Mouse (Mus musculus): ENCODE data around the gene Camp. TPM values are rescaled to one million over a fixed set of nuclear protein-coding genes. Genes with fewer than 3 reads are reported as not detected.

Camp gene
- polyA plus RNA-seq, 1 experiment from 2014 or later, result 0.84 TPM

DNA sequence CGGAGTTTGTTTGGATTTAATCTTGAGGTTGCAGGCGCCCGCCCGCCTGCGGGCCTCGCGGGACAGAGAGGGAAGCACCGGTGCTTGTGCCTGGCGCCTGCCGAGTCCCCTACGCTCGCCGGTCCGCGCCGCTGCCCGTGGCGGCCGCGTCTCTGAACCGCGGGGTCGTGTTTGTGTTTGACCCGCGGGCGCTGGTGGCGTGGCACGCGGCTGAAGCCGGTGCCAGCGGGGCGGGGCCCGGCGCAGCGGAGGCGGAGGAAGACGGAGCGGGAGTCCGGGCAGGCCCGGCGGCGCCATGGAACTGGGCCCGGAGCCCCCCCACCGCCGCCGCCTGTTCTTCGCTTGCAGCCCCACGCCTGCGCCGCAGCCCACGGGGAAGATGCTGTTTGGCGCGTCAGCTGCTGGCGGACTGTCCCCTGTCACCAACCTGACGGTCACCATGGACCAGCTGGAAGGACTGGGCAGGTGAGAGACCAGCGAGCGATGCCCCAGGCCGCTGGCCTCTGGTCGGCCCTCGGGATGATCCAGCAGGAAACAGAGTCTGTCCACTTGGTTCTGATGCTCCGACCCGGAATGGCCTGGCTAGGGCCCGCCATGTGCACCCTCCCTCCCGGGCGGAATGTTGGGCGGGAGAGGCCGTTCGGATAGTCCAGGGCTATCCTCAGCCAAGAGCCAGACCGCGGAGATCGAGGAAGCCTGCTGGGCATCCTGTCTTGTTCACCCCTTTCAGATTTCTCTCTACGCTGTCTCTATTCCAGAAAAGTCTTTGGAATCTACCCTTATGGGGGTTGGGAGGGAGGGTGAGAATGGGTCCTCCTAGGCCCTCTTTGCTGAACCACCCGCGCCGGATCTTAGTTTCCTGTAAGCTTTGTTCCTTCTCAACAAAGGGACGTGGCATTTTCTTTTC is 26.5 kb upstream of the Camp start:
- WGBS, result under 1% methylated on average over 66 of the region's 76 CpGs
- peaks cover 24% of the 10 kb centered on the region for H3K36me3 ChIP-seq
- H3K4me3 ChIP-seq, result peak overlapping the region; percentile 93
- H3K27me3 ChIP-seq, result no peaks in the 10 kb centered on the region
- ATAC-seq (ENCODE audit: low FRiP score), result peak; percentile 72
- peak overlapping the region; percentile 93 for H3K9ac ChIP-seq
- peaks cover 19% of the 10 kb centered on the region for H3K4me1 ChIP-seq (replicated peaks)
- H3K27ac ChIP-seq, result peak overlapping the region; percentile 83
- no peaks in the 10 kb centered on the region for H3K9me3 ChIP-seq
- peak overlapping the region; percentile 89 for H3K4me2 ChIP-seq

DNA sequence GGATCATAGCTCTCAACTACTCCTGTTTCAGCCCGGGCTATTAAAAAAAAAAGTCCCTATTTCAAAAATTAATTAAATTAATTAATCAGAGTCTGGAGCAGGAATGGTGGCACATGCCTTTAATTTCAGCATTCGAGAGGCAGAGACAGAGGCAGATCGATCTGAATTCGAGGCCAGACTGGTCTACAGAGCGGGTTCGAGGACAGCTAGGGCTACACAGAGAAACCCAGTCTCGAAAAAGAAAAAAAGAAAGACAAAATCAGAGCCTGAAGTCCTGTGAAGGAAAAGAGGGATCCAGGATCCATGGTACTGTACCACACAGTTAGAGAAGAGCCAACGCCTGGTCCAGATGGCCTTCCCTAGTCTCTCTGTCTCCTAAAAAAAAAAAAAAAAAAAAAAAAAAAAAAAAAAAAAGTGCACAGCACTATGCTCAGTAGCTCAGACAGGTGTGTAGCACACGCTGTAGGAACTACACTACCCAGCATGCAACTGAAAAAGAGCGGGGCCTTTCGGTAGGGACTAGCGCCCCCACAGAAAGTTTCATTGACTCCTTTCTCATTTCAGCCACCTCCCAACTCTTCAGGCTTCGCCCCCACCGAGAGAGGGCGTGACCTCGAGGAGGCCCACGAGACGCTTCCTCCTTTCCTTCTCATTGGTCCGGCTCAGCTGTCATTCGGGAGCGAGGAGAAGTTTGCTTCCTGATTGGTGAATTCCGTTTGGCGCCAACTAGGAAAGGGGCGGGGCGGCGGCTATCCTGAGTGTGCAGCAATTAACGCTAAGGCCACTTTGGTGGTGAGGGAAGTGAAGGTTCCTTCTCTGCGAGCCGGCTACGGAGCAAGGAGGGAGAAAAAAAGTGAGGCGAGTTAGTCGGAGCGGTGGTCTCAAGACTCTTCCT is 25.6 kb upstream of the Camp start, which contains the start of gene Cdc25a:
Gene Cdc25a (plus strand): TSS at position 783 of the 895 bp plus-strand sequence.
- peak; percentile 94 for ATAC-seq (ENCODE audit: low FRiP score)
- Histone ChIP-seq H3K36me3 (peaks cover 15% of the 10 kb centered on the region), H3K9me3 (no peaks in the 10 kb centered on the region), H3K4me2 (peak within 1 kb of the TSS; percentile 89), H3K4me3 (peak within 1 kb of the TSS; percentile 93), H3K27me3 (no peaks in the 10 kb centered on the region), H3K9ac (peak within 1 kb of the TSS; percentile 93), H3K27ac (peak within 1 kb of the TSS; percentile 83), H3K4me1 (replicated peaks) (peaks cover 19% of the 10 kb centered on the region)
- 7% methylated on average over 33 of the region's 33 CpGs for WGBS

DNA sequence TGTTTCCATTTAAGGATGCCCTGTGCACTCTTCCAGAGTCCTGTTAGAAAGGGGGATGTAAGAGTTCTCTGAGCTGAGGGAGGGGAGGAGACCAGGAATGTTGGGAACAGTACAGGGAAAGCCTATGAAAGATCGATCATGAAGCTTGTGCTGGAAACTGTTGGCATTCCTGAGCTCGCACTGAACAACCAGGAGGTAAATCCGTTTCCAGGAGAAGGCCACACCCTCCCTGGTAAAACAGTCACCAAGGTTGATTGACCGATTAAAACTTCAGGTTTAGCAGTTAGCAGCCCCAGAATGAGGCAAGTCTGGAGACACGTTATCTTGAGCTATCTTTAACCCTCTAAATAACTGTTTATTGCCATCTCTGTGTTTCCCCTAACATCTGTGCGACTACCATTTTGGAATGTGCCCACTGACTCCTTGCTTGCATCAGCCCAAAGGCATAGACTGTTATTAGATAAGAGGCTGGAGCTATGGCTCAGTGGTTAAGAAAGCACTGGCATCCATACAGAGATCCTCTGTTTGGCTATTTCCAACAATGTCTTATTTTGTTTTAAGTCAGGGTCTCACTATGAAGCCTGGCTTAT is 21.7 kb upstream of the Camp start:
- Histone ChIP-seq H3K4me3 (no peak overlapping the region), H3K9me3 (no peaks in the 10 kb centered on the region), H3K9ac (no peak overlapping the region), H3K4me2 (no peak overlapping the region), H3K27ac (no peak overlapping the region), H3K4me1 (replicated peaks) (peaks cover 1% of the 10 kb centered on the region; the same call in 1 of the 2 replicates), H3K27me3 (no peaks in the 10 kb centered on the region), H3K36me3 (no peaks in the 10 kb centered on the region)
- 42% methylated on average over 6 of the region's 6 CpGs for WGBS
- ATAC-seq (ENCODE audit: low FRiP score), result no peak

DNA sequence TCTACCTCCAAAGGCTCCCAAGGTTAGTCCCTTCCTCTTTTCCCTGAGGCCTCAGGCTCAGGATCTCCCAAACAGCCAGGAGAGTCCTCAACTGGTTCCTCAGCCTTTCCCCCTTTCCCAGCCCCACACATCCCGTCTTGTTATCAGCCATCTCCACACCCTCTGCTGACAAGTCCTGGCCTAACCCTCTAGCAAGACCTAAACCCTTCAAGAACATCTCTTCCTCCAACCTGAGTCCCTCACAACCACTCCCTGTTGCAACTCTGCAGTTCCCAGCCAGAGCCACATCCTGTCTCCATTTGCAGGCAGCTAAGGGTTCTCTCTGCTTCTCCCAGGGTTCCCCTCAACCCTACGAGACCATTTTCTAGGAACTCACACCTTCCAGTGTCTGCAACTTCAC is 16.8 kb upstream of the Camp start:
- Histone ChIP-seq H3K4me1 (replicated peaks) (peaks cover 5% of the 10 kb centered on the region), H3K9ac (no peak overlapping the region), H3K4me3 (no peak overlapping the region), H3K36me3 (no peaks in the 10 kb centered on the region), H3K4me2 (no peak overlapping the region), H3K9me3 (no peaks in the 10 kb centered on the region), H3K27me3 (0 out of 2 replicates have a peak, but pooled peaks cover 8% of the 10 kb centered on the region), H3K27ac (no peak overlapping the region)
- WGBS, result 74% methylated on average over 2 of the region's 2 CpGs
- ATAC-seq (ENCODE audit: low FRiP score), result no peak

DNA sequence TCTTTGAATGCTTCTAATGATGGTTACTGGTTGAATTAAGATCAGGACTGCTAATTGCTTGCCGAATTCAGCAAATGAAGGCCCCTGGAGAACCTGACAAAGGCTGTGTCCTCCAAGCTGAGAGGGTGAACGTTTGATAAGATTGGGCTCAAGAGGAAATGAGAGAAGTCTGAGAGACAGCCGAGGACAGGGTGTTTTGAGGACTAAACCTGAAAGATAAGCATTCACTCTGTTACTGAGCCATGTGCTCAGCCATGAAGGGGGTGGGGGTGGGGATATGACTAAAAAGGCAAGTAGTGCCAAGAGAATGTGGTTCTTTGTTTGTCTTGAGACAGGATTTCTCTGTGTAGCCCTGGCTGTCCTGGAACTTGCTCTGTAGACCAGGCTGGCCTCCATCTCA is 13.7 kb upstream of the Camp start:
- no peak overlapping the region for H3K4me3 ChIP-seq
- peaks cover 5% of the 10 kb centered on the region for H3K4me1 ChIP-seq (replicated peaks)
- no peaks in the 10 kb centered on the region for H3K36me3 ChIP-seq
- no peak for ATAC-seq (ENCODE audit: low FRiP score)
- H3K27me3 ChIP-seq, result 0 out of 2 replicates have a peak, but pooled peaks cover 8% of the 10 kb centered on the region
- H3K9ac ChIP-seq, result peak overlapping the region; percentile 8; the same call in 1 of the 2 replicates
- no peak overlapping the region for H3K4me2 ChIP-seq
- 62% methylated on average over 3 of the region's 3 CpGs for WGBS
- no peak overlapping the region for H3K27ac ChIP-seq
- H3K9me3 ChIP-seq, result no peaks in the 10 kb centered on the region

DNA sequence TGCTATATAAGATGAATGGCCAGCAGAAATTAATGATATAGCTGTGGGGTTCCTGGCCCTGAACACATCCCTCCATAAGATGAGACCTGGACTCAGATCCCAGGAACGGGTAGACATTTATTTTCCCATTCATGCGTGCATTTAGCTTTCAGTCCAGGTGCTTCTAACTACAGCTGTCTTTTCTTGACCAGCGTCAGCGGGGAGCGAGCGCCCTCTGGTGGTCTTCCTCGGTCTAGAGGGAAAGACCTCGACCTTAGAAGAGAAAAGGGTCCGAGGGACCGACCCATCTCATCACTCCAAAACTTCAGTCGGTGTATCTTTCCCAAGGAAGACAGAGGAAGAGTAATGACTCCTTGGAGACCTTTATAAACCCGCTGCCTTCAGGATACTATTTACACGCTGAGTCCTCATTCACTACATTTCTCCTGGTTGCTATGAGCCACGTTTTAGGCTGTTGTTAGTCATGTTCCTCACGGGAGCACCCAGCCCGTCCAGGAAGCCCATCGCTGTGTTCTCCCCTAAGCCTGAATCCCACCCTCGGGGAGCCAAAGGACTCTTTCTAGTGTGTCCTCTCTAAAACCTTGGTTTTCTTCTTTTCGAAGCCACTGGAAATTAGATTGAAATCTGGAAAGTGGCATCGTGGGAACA is 13.1 kb upstream of the Camp start:
- Histone ChIP-seq H3K27me3 (0 out of 2 replicates have a peak, but pooled peaks cover 8% of the 10 kb centered on the region), H3K4me1 (replicated peaks) (peaks cover 5% of the 10 kb centered on the region), H3K36me3 (no peaks in the 10 kb centered on the region), H3K4me3 (no peak overlapping the region), H3K9ac (peak overlapping the region; percentile 8; the same call in 1 of the 2 replicates), H3K4me2 (peak overlapping the region; percentile 41), H3K9me3 (no peaks in the 10 kb centered on the region), H3K27ac (no peak overlapping the region)
- 20% methylated on average over 20 of the region's 20 CpGs for WGBS
- ATAC-seq (ENCODE audit: low FRiP score), result peak; percentile 59

DNA sequence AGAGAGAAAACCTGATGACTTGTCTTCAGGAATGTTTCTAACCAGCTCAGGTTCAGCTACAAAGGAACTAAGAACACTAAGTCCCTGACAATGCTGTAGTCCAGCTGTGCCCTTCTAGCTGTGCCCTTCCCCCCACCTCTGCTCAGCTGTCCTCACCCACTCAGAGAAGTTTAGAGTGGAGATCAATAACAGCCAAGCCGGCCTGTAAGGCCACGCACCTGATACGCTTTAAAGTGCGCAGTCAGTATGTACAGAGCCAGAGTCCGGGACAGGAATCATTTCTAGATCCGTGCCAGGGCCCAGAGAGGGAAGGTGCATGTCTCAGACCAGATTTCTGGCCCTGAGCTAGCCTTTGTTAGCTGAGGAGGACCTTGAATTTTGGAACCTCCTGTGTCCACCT is 6.5 kb upstream of the Camp start:
- Histone ChIP-seq H3K9ac (no peak overlapping the region), H3K4me3 (no peak overlapping the region), H3K27me3 (no peaks in the 10 kb centered on the region), H3K27ac (no peak overlapping the region), H3K4me1 (replicated peaks) (no peaks in the 10 kb centered on the region), H3K9me3 (no peaks in the 10 kb centered on the region), H3K4me2 (no peak overlapping the region), H3K36me3 (no peaks in the 10 kb centered on the region)
- 85% methylated on average over 6 of the region's 6 CpGs for WGBS
- ATAC-seq (ENCODE audit: low FRiP score), result no peak

DNA sequence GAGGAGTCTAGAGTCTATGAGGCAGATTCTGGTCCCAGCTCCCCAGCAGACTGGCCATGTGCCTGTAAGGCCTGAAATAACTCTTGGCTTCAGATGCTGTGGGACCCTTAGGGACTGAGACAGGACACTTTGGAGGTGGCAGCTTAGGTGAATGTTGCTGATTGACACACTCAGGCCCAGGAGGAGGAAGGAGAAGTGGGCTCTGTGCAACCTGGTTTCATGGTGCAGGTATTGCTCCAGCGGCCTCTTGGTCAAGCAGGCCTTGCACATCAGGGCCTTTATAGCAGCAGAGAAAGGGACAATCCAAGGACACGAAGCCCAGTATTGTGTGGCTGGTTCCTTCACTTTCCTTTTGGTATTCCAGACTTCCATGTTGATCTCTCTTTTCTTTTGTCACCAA is 4.9 kb upstream of the Camp start:
- H3K9me3 ChIP-seq, result no peaks in the 10 kb centered on the region
- H3K27ac ChIP-seq, result no peak overlapping the region
- H3K4me3 ChIP-seq, result no peak overlapping the region
- no peak for ATAC-seq (ENCODE audit: low FRiP score)
- no peaks in the 10 kb centered on the region for H3K27me3 ChIP-seq
- H3K4me1 ChIP-seq (replicated peaks), result 0 out of 2 replicates have a peak, but pooled peaks cover 2% of the 10 kb centered on the region
- no peaks in the 10 kb centered on the region for H3K36me3 ChIP-seq
- WGBS, result 81% methylated on average over 2 of the region's 2 CpGs
- no peak overlapping the region for H3K4me2 ChIP-seq
- H3K9ac ChIP-seq, result no peak overlapping the region

DNA sequence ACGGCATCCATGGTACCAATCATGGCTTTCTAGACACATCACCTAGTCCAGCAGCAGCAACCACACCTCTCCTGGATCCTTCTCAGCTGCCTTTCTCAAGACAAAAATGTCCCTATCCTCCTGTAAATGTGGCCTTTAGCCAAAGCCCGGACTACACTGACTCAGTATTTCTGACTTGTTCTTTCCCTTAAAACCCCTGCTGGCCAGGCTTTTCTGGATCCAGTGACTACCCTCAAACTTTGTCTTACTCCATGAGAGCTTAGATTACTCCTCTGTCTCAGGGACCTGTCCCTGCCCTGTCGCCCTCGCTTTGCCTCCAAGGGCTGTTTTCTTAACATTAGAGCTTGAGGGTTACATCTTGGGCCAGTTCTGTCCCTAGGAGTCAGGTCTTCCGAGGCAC is 682 bp upstream of the Camp start:
- no peak overlapping the region for H3K9ac ChIP-seq
- WGBS, result 94% methylated on average over 5 of the region's 5 CpGs
- H3K9me3 ChIP-seq, result no peaks in the 10 kb centered on the region
- H3K4me2 ChIP-seq, result no peak overlapping the region
- no peak for ATAC-seq (ENCODE audit: low FRiP score)
- H3K4me1 ChIP-seq (replicated peaks), result 0 out of 2 replicates have a peak, but pooled peaks cover 3% of the 10 kb centered on the region
- no peaks in the 10 kb centered on the region for H3K27me3 ChIP-seq
- H3K27ac ChIP-seq, result no peak overlapping the region
- peaks cover 8% of the 10 kb centered on the region for H3K36me3 ChIP-seq
- H3K4me3 ChIP-seq, result no peak overlapping the region

DNA sequence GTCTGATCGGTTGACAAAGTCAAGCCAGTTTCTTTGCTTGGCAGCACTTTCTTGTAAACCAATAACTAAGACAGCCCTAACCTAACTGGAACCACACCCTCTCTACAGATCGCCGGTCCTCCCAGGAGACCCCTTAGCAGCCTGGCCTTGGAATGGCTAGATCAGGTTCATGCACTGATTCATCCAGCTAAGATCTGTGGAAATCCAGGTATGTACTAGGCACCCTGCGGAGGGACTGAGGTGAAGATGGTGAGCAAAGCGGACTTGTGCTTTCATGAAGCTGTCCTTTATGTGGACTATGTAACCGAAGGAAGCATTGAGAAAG is 16.4 kb downstream of the Camp start:
- Histone ChIP-seq H3K36me3 (peaks cover 45% of the 10 kb centered on the region), H3K9ac (peak overlapping the region; percentile 71), H3K9me3 (no peaks in the 10 kb centered on the region), H3K27me3 (no peaks in the 10 kb centered on the region), H3K4me2 (peak overlapping the region; percentile 83), H3K4me3 (peak overlapping the region; percentile 66), H3K27ac (no peak overlapping the region; the same call in 1 of the 2 replicates), H3K4me1 (replicated peaks) (peaks cover 15% of the 10 kb centered on the region)
- ATAC-seq (ENCODE audit: low FRiP score), result peak; percentile 69
- 12% methylated on average over 6 of the region's 6 CpGs for WGBS

DNA sequence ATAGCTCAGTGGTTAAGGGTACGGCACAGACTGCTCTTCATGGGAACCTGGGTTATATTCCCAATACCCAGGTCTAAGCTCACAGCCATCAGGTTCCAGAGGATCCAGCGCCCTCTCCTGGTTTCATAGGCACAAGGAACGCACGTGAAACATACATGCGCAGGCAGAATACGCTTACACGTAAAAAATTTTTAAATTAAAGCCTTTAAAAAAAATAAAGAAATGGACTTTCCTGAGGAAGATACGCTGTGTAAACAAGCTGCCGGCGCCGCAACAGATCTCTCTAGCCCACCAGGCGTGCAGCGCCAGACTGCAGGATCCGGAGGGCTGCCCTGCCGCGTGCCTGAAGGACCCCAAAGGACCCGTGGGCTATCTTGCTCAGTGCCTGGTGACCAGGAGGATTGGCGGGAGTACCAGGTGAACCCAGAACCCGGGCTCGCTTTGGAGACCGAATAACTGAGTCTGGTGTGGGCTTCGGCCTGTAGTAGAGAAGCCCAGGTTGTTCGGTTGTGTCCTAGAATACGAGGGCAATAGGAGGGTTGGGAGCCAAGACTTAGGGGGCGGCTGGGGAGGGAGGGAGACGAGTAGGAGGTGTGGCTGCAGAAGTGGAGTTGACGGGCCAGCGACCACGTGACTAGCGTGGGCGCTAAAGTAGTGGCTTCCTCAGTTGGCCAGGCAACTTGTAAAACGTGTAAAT is 16.9 kb downstream of the Camp start, which contains the start of gene Nme6:
Gene Nme6 (plus strand): TSS at position 359 of the 697 bp plus-strand sequence.
- Histone ChIP-seq H3K4me3 (peak within 1 kb of the TSS; percentile 66), H3K9ac (peak within 1 kb of the TSS; percentile 71), H3K9me3 (no peaks in the 10 kb centered on the region), H3K27ac (peak within 1 kb of the TSS; percentile 88), H3K27me3 (no peaks in the 10 kb centered on the region), H3K4me2 (peak within 1 kb of the TSS; percentile 83), H3K4me1 (replicated peaks) (peaks cover 15% of the 10 kb centered on the region), H3K36me3 (peaks cover 40% of the 10 kb centered on the region)
- WGBS, result 0% methylated on average over 32 of the region's 32 CpGs
- peak; percentile 96 for ATAC-seq (ENCODE audit: low FRiP score)

All from hindbrain, embryonic 13.5 days (tissue).